Mouse (Mus musculus) embryonic fibroblast, embryonic 13.5 days (primary cell): Measurements from ENCODE around the gene Ano6.

Experiments
- CTCF ChIP-seq: IDR thresholded peaks from 2 replicates; pipeline ENCODE4 v1.5.1; 2011; ENCODE audit warnings: mild to moderate bottlenecking, control low read depth, low read length, moderate library complexity, borderline replicate concordance; ENCODE audit not compliant: insufficient read depth
- POLR2A ChIP-seq: IDR thresholded peaks from 2 replicates; pipeline ENCODE4 v1.6.1; 2011; ENCODE audit warnings: low read depth, mild to moderate bottlenecking, control low read depth, low read length, moderate library complexity

- TF ChIP-seq POLR2A (no peak), CTCF (no peak)
Measured at GRCm38 (mm10) chr15:95810357-95810761, 19.7 kb downstream of the Ano6 start.
